Mouse (Mus musculus) adrenal gland, postnatal 25 days (tissue): ENCODE data around the gene Nr1h3. TPM values are rescaled to one million over a fixed set of nuclear protein-coding genes. Genes with fewer than 3 reads are reported as not detected.
"Not testable (repeated sequence)": the region's sequence is repeated elsewhere in the genome, so short reads cannot be mapped to it uniquely, and the experiment has no call there.

Source experiments
- DNase-seq: peaks from one replicate; pipeline ENCODE4 v3.0.0; 2021; ENCODE audit warnings: mixed read lengths
- long read RNA-seq: library from polyadenylated mRNA; stranded (forward); transcript quantifications from one replicate; pipeline ENCODE4 v2.0.0, GENCODE M21; 2021
- total RNA-seq: library from RNA; stranded (reverse); gene quantifications from 2 replicates; pipeline ENCODE4 v1.2.3, GENCODE M21; 2021

Nr1h3 gene
- 16.7 and 22.7 TPM in 2 replicates for total RNA-seq
- long read RNA-seq, transcript Nr1h3-201 (10 exons, 1,802 nt): minor isoform, 37 of 134 reads
- long read RNA-seq, transcript Nr1h3-204 (10 exons, 1,955 nt): minor isoform, 7 of 134 reads
- long read RNA-seq, transcript Nr1h3-202 (10 exons, 1,738 nt): major isoform, 40 of 134 reads
- long read RNA-seq, partial matches to known transcripts: 13 of 134 reads
- long read RNA-seq, other reads (novel, unspliced or antisense): 37 of 134 reads

DNA sequence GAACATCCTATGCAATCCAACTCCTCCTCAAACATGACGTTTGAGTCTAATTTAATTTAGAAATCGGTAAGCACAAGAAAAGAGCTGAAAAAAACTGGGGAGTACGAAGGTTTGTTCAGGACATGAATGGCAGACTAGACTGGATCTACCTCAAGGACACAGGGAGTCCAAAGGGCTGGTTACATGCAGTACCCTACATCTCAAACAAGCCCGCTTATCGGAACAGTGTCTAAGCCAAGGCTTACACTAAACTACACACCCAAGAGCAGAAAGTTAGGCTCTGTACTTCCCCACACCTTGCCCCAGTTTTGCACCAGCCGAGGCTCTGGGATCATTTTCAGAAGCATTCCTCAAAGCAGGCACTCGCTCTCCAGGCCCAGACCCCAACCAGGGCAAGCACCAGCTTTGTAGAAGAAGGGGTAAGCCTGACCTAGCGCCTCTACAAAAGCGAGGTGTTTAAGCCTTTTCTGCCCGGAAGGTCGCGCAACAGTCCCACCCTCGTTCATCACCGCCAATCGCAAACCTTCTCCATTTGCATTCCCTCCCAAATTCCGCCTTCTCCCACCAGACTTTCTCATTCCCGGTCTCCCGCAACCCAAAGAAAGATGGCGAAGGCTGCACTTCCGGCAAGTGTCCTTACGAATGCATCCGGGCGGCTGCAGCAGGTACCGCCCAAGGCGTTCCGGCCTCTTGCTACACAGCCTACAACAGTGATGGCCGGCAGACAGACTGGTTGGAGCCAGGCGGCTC is at the start of gene Nr1h3, which contains the start of gene Acp2:
Gene Nr1h3 (minus strand): TSS at position 613 of the 750 bp plus-strand sequence.
Gene Acp2 (plus strand): TSS at position 664 of the 750 bp plus-strand sequence.
- peak; percentile 88 for DNase-seq

DNA sequence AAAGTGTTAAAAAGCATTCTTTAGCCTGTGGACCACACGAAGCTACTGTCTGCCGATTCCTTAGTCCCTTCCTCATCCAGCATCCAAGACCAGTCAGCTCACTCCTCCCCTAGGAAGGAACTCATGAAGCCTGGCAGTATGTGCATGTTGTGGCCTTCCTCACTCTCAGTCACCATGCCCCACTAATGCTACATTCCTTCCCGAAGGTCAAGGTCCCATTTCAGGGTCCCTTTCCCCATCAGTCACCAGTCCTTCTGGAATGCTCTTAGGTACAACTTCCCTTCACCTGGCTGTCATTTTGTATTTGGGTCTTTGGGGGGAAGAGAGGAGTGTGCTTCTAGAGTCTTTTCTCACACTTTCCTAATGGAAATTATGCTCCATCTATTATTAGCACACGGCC is 49.4 kb upstream of the Nr1h3 start:
- no peak for DNase-seq

DNA sequence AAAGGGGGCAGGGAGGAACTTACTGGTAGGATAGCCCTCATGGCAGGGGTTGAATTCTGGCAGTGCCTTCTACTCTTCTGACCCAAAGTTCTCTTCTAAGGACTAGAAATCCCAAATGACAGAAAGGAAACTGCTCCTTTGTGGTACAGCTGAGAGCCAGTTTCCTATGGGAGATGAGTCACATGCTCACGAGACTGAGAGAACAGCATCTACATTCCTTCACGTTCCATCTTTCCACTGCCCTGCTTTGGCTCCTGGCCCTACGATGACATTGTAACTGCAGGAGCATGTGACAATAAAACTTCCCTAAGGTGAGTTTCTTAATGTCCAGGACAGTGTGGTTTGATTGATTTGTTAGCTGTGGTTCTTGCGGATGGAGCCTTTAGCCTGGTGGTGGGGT is 45.7 kb upstream of the Nr1h3 start:
- no peak for DNase-seq

DNA sequence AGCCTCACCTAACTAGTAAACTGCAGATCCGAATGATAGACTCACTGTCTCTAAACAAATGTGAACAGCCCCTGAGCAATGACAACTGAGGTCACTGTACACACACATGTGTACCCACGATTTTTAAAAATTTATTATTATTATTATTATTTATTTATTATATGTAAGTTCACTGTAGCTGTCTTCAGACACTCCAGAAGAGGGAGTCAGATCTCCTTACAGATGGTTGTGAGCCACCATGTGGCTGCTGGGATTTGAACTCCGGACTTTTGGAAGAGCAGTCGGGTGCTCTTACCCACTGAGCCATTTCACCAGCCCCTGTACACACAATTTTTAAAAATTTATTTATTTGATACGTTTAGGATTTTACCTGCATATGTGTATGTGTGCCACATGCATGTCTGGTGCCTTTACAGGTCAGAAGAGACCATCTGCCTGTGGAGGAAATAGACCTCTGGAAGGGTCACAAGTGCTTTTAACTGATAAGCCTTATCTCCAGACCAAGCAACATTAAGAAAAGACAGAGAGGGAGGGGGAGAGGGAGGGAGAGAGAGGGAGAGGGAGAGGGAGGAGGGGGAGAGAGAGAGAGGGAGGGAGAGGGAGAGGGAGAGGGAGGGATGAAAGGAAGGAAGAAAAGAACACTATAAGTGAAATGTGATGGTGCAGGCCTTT is 42.1 kb upstream of the Nr1h3 start:
- no peak for DNase-seq

DNA sequence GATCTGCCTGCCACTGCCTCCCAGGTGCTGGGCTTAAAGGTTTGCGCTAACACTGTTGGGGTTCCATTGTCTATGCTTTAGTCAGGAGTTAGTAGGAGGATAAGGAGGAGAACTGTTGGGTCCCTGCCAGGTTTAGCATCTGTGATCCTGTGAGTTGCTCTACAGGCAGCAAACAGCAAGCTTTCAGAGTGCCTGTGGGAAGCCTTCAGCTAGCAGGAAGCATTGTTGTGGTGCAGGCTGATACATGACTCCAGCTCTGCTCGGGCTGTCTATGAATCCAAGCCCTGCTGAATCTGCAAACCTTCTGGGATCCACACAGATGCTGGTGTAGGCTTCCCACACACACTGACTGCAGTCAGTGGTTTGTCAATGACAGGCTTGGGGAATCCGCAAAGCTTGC is 40.8 kb upstream of the Nr1h3 start:
- no peak for DNase-seq

DNA sequence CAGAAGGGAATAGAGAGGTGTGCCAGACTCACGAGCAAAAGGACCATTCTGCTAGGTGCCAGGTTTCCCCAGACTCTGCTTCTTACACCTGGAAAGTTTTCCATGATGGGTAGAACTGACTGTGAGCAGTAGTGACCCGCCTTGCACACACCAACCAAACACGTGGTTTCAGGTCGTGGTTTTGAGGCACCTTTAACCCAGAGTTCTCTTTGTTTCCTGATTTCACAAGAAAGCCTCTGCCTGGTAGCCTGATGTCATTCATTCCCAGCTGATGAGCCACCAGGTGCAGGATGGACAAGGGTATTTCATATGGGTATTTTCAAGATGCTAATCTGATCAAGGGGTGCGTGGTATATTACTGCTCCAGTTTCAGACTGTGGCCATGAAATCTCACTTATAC is 39.9 kb upstream of the Nr1h3 start:
- no peak for DNase-seq

DNA sequence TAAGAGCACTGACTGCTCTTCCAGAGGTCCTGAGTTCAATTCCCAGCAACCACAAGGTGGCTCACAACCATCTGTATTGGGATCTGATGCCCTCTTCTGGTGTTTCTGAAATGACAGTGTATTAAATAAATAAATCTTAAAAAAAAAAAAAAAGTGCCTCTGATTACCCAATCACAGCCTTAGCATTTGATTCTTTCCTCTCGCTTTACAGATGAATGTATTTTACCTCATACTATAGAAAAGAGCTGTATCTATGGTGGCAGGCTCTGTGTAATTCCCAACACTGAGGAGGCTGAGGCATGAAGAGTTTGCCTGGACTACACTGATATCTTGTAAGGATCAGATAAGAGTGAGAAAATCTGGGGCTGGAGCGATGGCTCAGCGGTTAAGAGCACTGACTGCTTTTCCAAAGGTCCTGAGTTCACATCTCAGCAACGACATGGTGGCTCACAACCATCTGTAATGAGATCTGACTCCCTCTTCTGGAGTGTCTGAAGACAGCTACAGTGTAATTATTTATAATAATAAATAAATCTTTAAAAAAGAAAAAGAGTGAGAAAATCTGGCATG is 35.0 kb upstream of the Nr1h3 start:
- not testable (repeated sequence) for DNase-seq

DNA sequence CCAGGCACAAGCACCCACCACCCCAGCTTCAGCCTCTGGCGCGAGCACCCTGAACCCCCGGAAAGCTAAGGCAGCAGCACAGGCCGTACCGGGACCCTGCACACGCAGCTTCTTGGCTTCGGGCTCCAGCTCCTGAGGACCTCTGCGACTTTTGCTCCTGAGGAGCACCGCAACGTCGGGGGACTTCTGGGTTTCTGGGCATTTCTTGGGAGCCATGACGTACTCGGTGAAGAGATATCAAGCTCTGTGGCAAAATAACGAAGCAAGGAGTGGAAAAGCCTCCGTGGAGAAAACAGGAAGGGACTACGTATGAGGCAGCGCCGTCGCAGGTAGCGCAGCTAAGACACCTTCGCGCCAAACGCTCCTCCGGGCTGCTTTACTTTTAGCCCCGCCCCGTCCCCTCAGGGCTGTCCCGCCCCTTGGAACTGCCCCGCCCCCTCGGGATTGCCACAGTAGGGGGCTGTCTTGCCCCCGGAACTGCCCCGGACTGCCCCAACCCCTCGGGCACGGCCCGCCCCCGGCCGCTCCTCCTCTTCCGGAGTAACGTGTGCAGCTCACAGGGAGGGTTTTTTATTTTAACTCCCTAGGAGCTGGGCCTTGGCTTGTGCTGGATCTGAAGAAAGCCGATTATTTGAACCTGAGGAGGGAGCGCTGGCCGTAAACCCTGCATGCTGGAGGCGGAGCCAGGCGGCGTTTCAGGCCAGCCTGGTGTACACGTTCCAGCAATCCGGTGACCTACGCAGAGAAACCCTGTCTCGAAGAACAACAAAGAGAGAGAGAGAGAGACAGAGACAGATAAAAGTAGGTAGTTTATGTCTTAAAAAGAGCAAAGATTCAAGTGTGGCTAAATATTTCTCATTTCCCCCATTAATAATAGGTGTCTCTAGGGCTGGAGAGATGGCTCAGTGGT is 34.2 kb upstream of the Nr1h3 start, which contains the start of gene Ddb2:
Gene Ddb2 (minus strand): TSS at position 382 of the 910 bp plus-strand sequence.
- peak; percentile 98 for DNase-seq

DNA sequence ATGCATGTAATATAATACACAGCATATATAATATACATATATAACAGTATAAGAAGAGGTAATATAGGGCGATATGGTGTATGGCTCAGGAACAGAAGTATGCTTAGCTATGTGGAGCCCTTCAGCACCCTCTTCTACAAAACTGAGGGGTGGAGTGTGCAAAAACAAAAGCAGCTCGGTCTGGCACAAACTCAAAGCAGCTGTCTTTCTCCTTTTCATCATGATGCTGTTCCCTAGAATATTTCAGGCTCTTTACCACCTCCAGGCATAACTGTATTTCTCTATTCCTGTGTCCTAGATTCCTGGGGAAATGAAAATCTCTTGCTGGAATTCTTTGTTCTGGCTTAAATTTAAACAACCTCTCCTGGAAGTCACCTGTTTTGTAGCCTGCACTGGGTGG is 27.1 kb upstream of the Nr1h3 start:
- no peak for DNase-seq

DNA sequence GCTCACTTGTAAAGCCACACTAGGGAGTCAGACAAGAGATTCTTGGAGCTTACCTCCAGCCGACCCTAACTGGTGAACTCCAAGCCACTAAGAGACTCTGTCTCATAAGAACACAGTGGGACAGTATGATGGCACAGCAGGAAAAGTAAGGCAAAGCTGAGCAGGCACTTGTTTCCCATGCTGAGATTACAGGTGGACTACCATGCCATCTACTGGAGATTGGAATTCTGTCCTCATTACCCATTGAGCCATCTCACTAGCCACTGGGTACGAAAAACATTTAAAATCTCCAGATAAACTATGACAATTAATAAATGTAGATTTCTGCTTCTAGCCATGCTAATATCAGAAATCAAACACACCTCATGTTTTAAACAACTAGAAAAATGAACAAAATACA is 21.0 kb upstream of the Nr1h3 start:
- no peak for DNase-seq

DNA sequence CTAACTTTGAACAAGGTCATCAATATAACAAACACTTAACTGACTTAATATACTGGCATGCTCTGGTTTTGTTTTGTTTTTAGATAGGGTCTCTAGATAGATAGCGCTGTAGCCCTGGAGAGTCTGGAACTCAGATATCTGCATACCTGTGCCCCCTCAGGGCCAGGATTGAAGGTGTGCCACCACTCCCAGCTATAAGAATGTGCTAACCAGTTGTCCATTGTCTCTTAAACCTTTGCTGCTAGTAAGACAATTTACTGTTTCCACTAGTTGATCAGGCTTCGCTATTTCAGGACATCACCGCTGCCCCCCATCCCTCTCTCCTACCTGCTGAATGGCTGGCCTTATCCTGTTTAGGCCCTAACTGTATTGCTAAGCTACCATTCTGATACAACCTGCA is 17.9 kb upstream of the Nr1h3 start:
- no peak for DNase-seq

DNA sequence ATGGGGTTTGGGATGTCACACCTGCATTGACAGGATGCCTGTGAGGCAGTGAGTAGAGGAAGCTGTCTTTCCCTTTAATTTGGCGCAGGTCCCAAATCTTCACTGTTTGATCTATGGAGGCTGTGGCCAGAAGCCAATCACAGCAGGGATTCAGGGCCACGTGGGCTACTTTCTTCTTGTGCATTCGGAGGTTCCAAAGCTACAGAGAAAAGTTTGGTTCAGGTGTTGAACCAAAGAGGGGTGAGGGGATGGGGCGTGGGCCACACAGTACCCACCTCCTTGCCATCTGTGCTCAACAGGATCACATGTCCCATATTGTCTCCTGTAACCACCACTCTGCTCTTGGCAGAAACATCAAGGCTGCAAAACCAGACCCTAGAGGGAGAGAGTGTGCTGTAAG is 14.4 kb upstream of the Nr1h3 start:
- DNase-seq: no peak

DNA sequence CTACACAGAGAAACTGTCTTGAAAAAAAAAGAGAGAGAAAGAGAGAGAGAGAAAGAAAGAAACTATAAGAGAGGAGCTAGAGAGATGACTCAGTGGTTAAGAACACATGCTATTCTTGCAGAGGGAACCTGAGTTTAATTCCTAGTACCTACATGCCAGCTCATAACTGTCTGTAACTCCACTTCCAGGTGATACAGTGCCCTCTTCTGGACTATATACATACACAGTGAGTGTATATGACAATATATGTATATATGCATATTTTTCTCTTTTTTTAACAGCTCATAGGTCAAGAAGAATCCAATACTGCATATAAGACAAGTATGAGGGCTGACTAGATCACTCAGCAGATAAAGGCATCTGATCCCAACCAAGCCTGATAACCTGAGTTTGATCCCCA is 10.7 kb upstream of the Nr1h3 start:
- DNase-seq: no peak

DNA sequence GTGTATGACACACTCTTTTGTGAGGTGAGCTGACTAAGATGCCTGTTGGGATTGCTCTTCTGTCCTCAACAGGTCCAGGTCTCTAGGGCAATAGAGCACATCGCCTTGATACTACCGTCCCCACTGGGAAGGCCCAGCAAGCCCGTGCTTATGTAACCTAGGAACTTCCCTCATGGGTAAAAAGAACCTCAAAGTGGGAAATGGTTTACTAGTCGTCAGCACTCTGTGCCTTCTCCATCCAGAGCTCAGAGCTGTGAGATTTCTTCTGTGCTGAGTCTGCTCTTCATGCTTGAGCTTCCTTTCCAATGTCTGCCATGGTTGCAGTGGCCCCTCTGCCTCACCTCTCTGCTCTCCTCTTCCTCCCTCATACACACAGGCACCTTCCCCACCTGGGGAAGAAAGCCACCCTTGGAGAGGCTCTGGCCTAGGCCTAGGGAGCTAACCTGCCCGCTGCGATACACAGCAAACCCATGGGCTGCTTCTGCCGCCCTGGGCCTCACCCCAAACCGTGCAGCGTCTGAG is 3.7 kb upstream of the Nr1h3 start:
- DNase-seq: no peak

DNA sequence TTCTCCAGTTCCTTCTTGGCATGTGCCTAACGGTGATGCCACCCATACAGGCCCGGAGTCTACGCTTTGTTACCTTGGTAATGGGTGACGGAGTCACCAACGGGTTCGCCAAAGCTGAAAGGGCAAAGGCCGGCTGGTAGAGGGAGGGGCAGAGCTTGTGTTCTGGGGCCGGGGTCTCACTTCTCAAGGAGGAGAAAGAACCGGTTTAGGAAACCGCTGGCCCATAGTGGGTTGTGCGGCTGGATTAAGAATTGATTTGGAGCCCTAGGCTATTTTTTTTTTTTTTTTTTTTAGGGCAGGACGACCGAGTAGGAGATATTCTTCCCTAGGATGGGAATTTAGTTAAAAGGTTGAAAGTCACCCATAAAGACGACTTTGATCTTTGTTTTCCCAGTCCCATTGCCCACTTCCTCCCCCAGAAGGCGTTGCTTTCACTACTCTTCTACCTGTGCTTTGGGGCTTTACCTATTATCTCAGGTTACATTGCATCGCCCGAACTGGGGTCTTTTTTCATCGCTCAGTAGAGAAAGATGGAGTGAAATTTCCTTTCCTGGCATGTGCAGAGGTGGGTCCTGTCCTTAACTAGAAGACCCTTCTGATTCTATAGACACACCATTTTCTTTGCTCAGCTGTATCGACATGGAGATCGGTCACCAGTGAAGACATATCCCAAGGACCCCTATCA is 480 bp upstream of the Nr1h3 start:
- no peak for DNase-seq

DNA sequence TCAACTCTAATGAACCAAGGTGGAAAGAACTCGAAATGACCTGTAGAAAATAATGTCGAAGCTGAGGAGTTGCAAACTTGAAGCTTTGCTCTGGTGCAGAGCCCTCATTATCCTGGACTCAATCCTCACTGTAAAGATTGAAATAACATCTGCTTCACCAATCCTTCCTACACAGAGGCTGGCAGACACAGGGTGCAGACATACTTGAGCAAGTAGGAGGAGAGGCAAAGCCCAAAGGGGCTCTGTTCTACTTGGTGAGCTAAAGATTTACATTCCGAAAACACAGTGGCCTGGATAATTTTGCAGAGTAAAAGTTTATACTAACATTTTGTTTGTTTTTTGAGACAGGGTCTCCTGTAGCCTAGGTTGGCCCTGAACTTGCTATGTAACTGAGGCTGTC is 3.7 kb downstream of the Nr1h3 start:
- DNase-seq: no peak

DNA sequence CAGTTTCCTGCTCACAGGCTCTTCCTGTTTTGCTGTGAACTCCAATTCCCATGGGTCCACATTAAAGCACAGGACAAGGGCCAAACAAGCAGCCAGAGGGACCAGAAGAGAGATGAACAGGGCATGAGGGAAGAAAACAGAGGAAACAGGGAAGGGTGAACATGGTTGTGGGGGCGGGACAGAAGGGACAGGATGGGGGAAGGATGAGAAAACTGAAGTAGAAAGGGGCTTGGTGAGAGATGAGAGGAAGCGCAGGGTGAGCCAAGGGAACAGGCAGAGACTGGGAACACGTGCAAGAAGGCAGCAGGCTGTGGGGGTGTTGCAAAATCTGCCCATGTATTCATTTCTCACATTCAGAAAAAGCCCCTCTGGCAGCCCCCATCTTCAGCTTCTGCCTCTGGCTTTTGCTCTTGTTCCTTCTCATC is 6.0 kb downstream of the Nr1h3 start:
- DNase-seq: no peak

DNA sequence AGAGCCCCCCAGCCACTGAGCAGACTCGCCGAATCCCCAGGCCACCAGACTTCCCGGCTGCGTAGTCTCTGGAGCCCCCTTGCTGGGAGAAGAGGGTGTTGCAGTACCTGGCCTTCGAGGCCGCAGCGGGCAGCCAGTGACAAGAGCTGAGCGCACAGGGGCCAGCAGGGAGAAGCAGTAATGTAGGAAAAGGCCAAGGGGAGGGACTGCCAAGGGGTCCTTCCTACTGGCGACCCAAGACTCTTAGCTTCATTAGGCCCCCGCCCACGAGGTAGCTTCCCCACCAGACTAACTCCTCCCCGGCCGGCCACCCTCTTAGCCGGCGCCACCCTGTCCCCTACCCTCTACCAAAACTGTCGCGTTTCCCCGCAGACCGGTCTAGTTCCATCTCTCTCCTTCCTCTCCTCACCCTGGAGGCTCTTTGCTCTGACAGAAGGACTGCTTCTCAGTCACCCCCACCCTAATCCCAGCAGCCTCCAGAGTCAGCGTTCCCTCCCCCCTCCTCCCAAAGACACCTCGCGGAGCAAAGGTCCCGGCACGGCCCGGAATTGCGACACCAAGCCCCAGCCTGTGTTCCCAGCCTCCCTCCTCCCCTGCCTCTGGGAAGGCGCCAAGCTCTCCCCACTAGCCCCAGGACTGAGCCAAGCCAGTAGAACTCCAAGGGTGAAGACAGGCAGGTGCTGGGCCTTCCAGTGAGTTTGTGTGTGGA is 7.9 kb downstream of the Nr1h3 start:
- peak; percentile 85 for DNase-seq

DNA sequence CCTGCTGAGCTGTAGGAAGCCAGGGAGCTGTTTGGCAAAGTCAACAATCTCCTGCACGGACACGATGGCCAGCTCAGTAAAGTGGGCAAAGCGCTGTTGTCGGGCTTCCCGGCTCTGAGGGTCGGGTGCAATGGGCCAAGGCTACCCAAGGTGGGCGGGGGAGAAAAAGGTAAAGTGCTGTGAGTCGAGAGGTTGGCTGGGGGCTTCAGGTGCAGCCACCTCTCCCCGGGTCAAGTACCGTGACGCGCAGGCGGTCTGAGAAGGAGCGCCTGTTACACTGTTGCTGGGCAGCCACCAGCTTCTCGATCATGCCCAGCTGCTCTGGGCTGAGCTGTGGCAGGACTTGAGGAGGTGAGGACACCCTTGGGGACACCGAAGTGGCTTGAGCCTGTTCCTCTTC is 12.1 kb downstream of the Nr1h3 start:
- DNase-seq: no peak

DNA sequence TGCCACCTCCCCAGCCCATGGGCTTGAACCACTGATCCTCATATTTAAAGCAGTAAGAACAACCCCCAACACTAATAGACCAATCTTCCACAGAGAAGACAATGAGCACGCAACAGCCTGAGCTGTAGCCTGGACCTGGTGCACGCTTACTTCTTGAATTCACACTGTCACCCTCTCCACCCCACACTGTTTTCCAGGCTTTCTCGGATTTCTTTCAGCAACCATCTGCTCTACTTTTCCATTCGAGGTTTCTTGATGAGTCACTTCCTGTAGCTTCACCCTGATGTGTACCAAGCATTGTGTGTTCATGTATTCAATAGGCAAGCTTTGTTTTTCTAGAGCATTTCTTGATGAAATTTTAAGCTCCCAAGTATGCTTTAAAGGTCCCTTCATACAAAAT is 15.2 kb downstream of the Nr1h3 start:
- DNase-seq: no peak
